Mouse (Mus musculus): ENCODE data around the gene Tnni3.

GRCm38 (mm10) chr7:4546591-4547131, 22.6 kb upstream of the Tnni3 start:
- TF ChIP-seq MAX (IDR thresholded peaks at IDR 0.05; ENCODE audit: low read depth) (no peak), SRF (IDR thresholded peaks at IDR 0.05; ENCODE audit: control insufficient read depth, insufficient read length, low read depth) (no peak), POLR2A (IDR thresholded peaks at IDR 0.05; ENCODE audit: insufficient read length, low read depth) (no peak), E2F4 (IDR thresholded peaks at IDR 0.05; ENCODE audit: insufficient read depth) (no peak)

Data from myocyte (in vitro differentiated cells).